ENCODE assay signal across 23 mouse cellular contexts in genomic region chr11:97013121-97013670, GRCm38 (mm10). TPM values are rescaled to one million over a fixed set of nuclear protein-coding genes. Genes with fewer than 3 reads are reported as not detected.
DNase-seq lines count a peak whose midpoint lies in the region; ATAC-seq lines count a peak whose summit lies in the region.
"Had no signal": no experiment of that assay in that cellular context is flagged by ENCODE, and none has a peak within 500 bp of the region (broad histone marks: within the 10 kb centered on the region; RNA-seq: fewer than 3 reads in every experiment).

TSS of gene Sp6 (plus strand) at chr11:97013394.

- DNase-seq in limb, embryonic 10.5 days (ENCODE audit: low spot score): no peak
- DNase-seq in right cerebral cortex, postnatal 10 days (ENCODE audit: low spot score in 2 of 2): peak; percentile 52 to 61
- no peak for DNase-seq in right cerebral cortex, postnatal 14 days
- DNase-seq in lung, postnatal 10 days: peak; percentile 69
- no peak for DNase-seq in gastrocnemius, adult 18-20 months (ENCODE audit: low spot score)
- DNase-seq in embryo, embryonic 9.5 days (ENCODE audit: extremely low spot score): no peak
- DNase-seq: adrenal gland, postnatal 10 days; gastrocnemius, postnatal 25 days; heart, adult 2 months; heart, postnatal 4 days; left cerebral cortex, postnatal 4 days had no signal

- peaks cover 67% of the 10 kb centered on the region for H3K27me3 ChIP-seq in limb, embryonic 15.5 days
- H3K27me3 ChIP-seq in limb, embryonic 10.5 days (ENCODE audit: low read depth, poor library complexity, severe bottlenecking): peaks cover 98% of the 10 kb centered on the region

- no peak within 1 kb of the TSS for H3K4me3 ChIP-seq in limb, embryonic 15.5 days
- H3K4me3 ChIP-seq in limb, embryonic 10.5 days: no peak within 1 kb of the TSS
- H3K4me3 ChIP-seq: forebrain, embryonic 13.5 days; heart, adult 2 months; heart, embryonic 15.5 days; kidney, embryonic 15.5 days; lung, embryonic 15.5 days; midbrain, embryonic 10.5 days; stomach, embryonic 15.5 days had no signal

- no peaks in the 10 kb centered on the region for H3K9me3 ChIP-seq in limb, embryonic 15.5 days
- H3K9me3 ChIP-seq in limb, embryonic 10.5 days (replicated peaks): no peaks in the 10 kb centered on the region
- H3K9me3 ChIP-seq: forebrain, embryonic 13.5 days; heart, embryonic 15.5 days; kidney, embryonic 15.5 days; lung, embryonic 15.5 days; midbrain, embryonic 10.5 days; stomach, embryonic 15.5 days had no signal

- WGBS in limb, embryonic 15.5 days: 28% methylated on average over 8 of the region's 8 CpGs
- WGBS in limb, embryonic 10.5 days: 25% methylated on average over 8 of the region's 8 CpGs

- peaks cover 11% of the 10 kb centered on the region for H3K4me1 ChIP-seq in limb, embryonic 15.5 days
- H3K4me1 ChIP-seq in limb, embryonic 10.5 days: peaks cover 41% of the 10 kb centered on the region

- no peak within 1 kb of the TSS for H3K9ac ChIP-seq in limb, embryonic 15.5 days
- H3K9ac ChIP-seq: forebrain, embryonic 13.5 days; heart, embryonic 15.5 days; kidney, embryonic 15.5 days; lung, embryonic 15.5 days; stomach, embryonic 15.5 days had no signal

- no peaks in the 10 kb centered on the region for H3K36me3 ChIP-seq in limb, embryonic 15.5 days
- no peaks in the 10 kb centered on the region for H3K36me3 ChIP-seq in limb, embryonic 10.5 days
- H3K36me3 ChIP-seq: heart, embryonic 15.5 days; kidney, embryonic 15.5 days; lung, embryonic 15.5 days; midbrain, embryonic 10.5 days; stomach, embryonic 15.5 days had no signal

- no peak within 1 kb of the TSS for H3K4me2 ChIP-seq in limb, embryonic 15.5 days
- H3K4me2 ChIP-seq: forebrain, embryonic 13.5 days; heart, embryonic 15.5 days; kidney, embryonic 15.5 days; liver, embryonic 11.5 days; lung, embryonic 15.5 days; stomach, embryonic 15.5 days had no signal

- no peak for ATAC-seq in limb, embryonic 15.5 days (ENCODE audit: insufficient number of reproducible peaks, low FRiP score, low TSS enrichment, low read depth)
- ATAC-seq: activated CD4-positive, CD25-positive, alpha-beta regulatory T cell, adult 4 months; forebrain, embryonic 13.5 days; hindbrain, embryonic 16.5 days; intestine, postnatal 0 days had no signal

- no peak within 1 kb of the TSS for H3K27ac ChIP-seq in limb, embryonic 15.5 days
- H3K27ac ChIP-seq in limb, embryonic 10.5 days: no peak within 1 kb of the TSS
- H3K27ac ChIP-seq: forebrain, embryonic 13.5 days; heart, adult 2 months; heart, embryonic 15.5 days; kidney, embryonic 15.5 days; lung, embryonic 15.5 days; midbrain, embryonic 10.5 days; stomach, embryonic 15.5 days had no signal

RNA-seq across cellular contexts. Expression of gene Sp6, which starts in this region (rescaled TPM):
- 27.1 and 30.4 TPM in 2 replicates for polyA plus RNA-seq in limb, embryonic 15.5 days (2015; fragmentation: Nextera tagmentation; extraction: Ambion mirVana)
- polyA plus RNA-seq in limb, embryonic 10.5 days (2016; fragmentation: Nextera tagmentation; extraction: Ambion mirVana): 9.2 and 11.8 TPM in 2 replicates
- total RNA-seq in gastrocnemius, adult 18-20 months (2021): under 1 TPM; 0.09 to 0.14 TPM
- total RNA-seq: heart, postnatal 4 days; monocyte, adult 5-6 weeks had no signal
- polyA plus RNA-seq: activated CD4-positive, CD25-positive, alpha-beta regulatory T cell, adult 4 months; liver, embryonic 11.5 days had no signal

Comparison
In these comparisons a context has a peak if more than half of its experiments do, and no peak if none do; other contexts are left out.
1. DNase-seq: peak in right cerebral cortex, postnatal 10 days (2 of 2) and lung, postnatal 10 days (single experiment); none in limb, embryonic 10.5 days (single experiment), right cerebral cortex, postnatal 14 days (single experiment), gastrocnemius, adult 18-20 months (single experiment) and embryo, embryonic 9.5 days (single experiment).